Mouse (Mus musculus): ENCODE results near the gene Nabp2.

DNA sequence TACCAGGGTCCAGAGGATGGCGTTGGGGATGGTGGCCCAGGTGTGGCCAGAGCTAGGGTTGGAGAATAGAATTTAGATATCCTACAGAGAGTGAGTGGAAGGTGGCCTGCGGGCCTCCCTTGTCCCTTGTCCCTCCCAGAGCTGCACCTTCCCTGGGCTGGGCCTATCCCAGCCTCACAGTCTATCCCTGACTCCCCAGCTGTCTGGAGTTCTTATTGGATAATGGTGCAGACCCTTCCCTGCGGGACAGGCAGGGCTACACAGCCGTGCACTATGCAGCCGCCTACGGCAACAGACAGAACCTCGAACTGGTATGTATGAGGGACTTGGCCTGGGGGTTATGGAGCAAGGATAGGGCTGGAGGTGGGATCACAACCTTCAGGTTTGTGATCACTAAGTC lies 25.4 kb downstream of the Nabp2 start:
- TF ChIP-seq POLR2A (IDR thresholded peaks at IDR 0.05; ENCODE audit: borderline replicate concordance, extremely low read depth, low read depth, low read length) (no peak), CTCF (IDR thresholded peaks at IDR 0.05; ENCODE audit: insufficient read depth, low read length) (no peak)
